Mouse (Mus musculus) WW6 (cell line): Measurements from ENCODE around the gene Cdc25a.

Experiments used
- DNase-seq: peaks from one replicate; pipeline ENCODE4 v3.0.0-alpha.2; 2013; ENCODE audit warnings: low read depth, low spot score

Gene Cdc25a

DNA sequence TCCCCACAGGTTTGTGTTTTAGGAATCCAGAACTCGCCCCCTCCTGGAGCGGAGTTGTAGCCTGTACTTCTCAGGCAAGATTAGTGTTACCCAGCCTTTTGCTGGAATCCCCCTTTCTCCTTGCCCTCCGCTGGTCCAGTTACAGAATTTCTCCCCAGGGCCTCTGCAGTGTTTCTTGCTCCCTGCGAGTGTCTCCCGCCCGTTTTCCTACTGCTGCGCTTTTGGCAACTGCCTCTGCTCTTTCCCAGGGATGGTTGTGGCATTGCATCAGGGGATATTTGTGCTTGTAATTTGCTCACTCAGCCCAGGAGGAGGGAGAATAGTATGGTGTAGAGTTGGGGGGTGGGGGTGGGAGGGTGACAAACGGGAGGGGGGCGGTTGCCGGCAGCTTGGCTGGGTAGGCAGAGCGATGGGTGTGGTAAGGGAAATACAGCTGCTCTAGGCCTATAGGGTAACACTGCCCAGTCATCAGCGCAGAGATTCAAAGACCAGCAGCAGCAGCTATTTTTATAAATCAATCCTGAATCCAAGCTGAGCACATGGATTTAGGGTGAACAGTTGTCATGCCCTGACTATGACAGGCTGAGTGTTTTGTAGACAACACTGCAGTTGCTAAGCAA is 57.5 kb downstream of the Cdc25a start:
- DNase-seq, result no peak

DNA sequence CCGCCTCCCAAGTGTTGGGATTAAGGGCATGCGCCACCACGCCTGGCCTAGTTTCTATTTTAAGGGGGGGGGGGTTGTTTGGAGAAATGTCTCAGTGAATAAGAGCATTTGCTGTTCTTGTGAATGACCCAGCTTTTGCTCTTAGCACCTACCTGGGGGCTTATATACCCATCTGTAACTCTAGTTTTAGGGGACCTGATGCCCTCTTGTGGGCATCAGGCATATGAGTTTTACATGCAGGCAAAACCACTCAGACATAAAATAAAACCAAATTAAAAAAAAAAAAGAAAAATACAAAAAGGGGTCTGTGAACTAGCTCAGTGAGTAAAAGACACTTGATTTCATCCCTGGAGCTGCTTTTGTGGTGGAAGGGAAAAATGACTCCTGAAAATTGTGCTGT is 64.0 kb downstream of the Cdc25a start:
- DNase-seq, result no peak

DNA sequence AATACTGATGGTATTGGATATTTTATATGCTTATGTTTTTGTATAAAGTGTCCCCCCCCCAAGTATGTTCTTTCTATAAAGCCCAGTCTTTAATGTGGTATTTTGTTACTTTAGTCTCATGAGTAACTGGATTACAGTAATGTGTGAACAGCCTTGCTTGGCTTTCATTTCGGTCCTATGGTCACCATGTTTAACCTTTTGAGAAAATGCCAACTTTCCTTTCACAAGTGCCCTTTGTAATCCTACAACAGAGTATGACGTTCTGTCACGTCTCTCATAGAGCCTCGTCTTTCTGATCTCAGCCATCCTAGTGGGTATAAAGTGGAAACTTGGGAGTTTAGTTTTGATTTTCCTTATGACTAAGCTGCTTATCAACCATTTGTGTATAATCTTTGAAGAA is 67.4 kb downstream of the Cdc25a start:
- DNase-seq, result no peak
